Mouse (Mus musculus) spleen, postnatal 36 days (tissue): ENCODE data around the gene Fbxl13.

Source experiments
- DNase-seq, 2 experiments: peaks; one replicate each; pipeline ENCODE4 v3.0.0; 2022; ENCODE audit warnings: low spot score in 2 of 2, mixed read lengths in 1 of 2

Gene Fbxl13

GRCm38 (mm10) chr5:21526835-21527485 lies 118.5 kb downstream of the Fbxl13 start:
- no peak for DNase-seq

- no peak for DNase-seq
Measured at GRCm38 (mm10) chr5:21519166-21519565, 126.3 kb downstream of the Fbxl13 start.

GRCm38 (mm10) chr5:21518207-21518606 lies 127.2 kb downstream of the Fbxl13 start:
- DNase-seq = no peak

DNA sequence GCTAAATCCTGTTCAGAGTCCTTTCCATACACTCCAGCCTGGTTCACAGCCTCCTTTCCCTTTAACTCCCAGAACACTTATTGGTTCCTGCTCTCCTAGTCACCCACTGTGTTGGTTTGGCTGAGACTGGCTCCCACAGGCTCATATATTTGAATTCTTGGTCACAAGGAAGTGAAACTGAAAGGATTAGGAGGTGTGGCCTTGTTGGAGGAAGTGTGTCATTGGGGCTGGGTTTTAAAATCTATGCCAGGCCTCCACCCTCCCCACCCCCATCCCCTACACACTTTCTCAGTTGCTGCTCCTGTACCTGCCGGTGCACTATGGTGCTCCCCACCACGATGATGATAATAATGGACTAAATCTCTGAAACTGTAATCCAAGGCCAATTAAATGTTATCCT lies 127.9 kb downstream of the Fbxl13 start:
- peak; percentile 66 to 70 for DNase-seq

DNA sequence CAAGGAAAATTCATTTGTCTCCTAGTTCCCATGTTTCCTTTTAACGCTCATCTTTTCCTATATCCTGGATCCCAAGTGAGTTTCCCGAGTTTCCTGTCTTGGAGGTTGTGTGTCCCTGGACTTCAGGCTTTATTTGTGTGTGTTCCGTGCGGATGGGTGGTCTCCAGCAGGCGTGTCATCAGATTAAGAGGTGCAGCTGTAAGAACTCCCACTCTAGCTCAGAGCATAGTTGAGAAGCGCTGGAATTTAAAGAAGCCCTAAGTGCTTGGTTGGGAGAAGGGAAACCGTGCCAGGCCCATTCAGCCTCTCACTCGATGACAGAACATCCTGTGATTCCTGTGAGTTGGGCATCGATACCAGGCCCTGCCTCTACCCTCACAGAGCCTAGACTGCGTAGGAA lies 132.1 kb downstream of the Fbxl13 start:
- no peak for DNase-seq

DNA sequence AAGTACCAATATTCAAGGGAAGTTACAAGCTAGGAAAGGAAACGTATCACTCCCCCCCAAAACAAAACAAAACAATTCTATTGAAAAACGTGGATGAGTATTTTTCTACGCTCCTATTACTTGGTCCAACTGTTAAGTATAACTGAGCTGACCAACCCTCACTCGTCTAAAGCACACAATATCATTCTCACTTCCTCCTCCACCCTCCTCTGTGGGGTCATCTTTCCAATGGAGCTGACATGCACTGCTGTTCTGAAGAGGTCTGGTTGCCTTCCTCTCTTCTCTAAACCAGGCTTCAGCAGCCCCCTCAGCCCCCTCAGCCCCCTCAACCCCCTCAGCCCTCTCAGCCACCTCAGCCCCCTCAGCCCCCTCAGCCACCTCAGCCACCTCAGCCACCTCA lies 135.6 kb downstream of the Fbxl13 start:
- DNase-seq = peak in 1 of 2 experiments; percentile 25

DNA sequence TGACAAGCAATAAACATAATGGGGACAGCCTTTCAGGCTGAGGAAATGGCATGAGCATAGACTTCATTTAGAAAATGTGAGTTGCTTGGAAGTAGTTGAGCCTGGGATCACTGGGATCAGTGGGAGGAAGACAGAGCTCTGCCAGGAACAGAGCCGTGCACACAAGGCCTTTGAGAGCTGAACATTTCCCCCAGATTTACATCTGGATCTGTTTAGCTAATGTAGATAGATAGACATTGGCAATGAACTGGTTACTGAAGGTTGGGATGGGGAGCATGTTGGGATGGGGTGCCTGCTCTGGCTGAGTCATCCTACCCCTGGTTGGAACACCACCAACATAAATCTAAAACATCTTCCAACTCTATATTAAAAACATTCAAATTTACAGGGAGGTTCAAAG lies 138.5 kb downstream of the Fbxl13 start:
- DNase-seq = no peak

- peak; percentile 17 to 22 for DNase-seq
Measured at GRCm38 (mm10) chr5:21505159-21505558, 140.3 kb downstream of the Fbxl13 start.

DNA sequence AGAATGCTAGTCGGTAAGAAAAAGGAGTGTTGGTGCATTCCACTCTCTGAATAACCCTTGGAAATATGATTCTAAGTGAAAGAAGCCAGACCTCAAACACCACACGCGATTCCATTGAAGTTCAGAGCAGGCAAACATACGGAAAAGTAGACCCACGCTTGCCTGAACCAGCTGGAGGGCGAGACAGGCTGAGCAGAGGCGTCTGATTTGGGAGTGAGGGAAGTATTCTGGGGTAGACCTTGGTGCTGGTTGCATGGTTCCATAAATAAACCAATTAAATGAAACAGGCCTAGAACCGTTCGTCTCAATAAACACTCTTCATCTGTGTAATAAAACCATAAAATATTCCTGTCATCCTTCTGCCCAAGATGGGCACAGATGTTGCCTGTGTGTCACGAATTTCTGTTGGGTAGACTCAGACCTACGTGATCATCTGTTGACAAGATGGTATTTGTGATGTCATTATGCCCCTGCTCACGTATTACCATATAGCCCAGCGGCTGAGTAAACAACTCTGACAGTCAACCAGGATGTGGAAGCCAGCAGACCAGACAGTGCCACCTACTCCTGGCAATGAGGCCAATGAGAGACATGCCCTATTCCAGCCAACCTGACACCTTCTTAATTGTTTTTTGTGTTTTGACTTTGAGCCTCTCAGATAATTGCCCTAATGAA lies 142.4 kb downstream of the Fbxl13 start:
- no peak for DNase-seq

GRCm38 (mm10) chr5:21500941-21501340 lies 144.5 kb downstream of the Fbxl13 start:
- no peak for DNase-seq

GRCm38 (mm10) chr5:21500133-21500532 lies 145.3 kb downstream of the Fbxl13 start:
- DNase-seq = no peak

DNA sequence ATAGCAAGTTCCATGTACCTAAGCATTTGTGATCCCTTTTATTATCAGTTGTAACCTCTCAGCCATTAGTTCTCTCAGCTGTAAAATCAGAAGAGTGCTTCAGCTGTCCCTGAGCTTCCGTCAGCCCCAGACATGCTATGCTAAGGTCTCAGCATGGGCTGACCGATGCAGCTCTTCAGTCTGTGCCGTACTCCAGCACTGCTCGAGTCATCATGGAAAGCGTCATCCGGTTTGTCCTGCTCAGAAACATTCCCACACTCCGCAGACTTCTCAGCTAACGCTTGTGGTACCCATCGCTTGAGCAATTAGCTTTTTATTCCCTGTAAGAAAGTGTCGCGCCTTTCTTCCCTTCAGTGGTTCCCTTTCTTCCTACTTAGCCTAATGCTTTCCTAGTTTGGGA lies 146.5 kb downstream of the Fbxl13 start:
- DNase-seq = no peak

DNA sequence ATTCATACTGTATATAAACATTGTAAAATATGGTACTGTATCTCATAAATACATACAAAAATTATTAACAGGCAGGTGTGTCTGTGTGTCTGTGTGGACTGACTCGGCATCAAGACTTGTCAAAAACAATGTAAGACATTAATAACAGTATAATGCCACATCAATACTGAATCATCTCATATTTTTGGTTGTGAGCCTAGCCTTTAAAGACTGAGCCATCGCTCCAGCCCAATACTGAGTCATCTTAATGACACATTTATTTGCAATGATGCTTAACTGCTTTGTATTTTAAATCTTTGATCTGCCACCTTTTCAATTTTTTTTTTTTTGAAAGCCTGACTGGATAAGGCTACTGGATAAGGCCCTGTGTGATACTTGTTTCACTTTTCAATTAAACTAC lies 146.9 kb downstream of the Fbxl13 start:
- DNase-seq = no peak

GRCm38 (mm10) chr5:21496881-21497280 lies 148.6 kb downstream of the Fbxl13 start:
- no peak for DNase-seq

- no peak for DNase-seq
Measured at GRCm38 (mm10) chr5:21496321-21496720, 149.1 kb downstream of the Fbxl13 start.

- no peak for DNase-seq
Measured at GRCm38 (mm10) chr5:21494781-21495180, 150.7 kb downstream of the Fbxl13 start.

DNA sequence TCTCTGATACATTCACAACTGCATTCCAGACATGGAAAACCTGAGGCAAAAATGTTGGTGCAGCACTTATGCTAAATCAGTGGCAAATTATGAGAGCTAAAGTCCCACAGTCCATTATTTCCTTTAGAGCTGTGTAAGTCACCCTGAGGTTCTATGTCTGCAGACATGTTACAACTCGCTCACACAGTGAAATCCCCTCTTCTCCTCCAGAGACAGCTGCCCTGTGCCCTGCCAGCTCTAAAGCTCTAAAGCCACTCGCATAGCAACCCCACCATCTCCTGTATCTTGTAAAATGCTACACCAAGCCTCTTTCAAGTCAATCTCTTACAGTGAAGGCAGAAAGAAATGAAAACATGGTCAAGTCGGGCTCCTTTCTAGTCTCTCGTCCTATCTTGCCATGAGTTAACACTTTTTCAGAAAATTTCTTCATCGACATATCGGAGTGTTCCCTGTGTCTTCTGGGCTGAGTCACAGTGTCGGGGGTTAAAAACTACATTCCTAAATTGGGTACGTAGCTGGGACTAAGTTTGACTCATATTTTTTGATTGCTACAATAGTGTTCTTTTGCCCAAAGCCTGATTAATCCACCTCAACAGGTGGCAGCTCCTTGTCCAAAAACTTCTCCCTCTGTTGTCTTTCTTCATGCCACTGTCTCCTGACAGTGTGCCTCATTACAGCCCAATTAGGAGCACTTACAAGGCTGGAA lies 152.0 kb downstream of the Fbxl13 start:
- DNase-seq = no peak

- no peak for DNase-seq
Measured at GRCm38 (mm10) chr5:21492213-21492612, 153.2 kb downstream of the Fbxl13 start.

- DNase-seq = no peak
Measured at GRCm38 (mm10) chr5:21491469-21491868, 154.0 kb downstream of the Fbxl13 start.

DNA sequence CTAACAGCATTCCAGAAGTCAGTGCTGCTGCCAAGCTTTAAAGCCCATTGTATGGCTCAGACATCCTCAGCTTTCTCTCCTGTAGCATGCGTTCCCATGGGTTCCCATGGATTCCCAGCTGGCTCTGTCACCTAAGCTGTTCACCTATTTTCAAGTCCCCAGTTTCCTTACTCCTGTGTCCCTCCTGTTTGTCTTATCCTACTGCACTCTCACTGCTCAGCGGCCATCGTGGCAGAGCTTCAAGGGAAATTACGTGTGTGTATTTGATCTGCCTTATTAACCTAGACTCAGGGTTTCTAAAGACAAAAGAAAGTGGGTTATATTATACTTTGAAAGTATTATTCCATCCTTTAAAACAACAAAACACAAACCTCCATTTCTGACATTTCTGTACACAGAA lies 156.3 kb downstream of the Fbxl13 start:
- no peak for DNase-seq

GRCm38 (mm10) chr5:21488506-21488905 lies 156.9 kb downstream of the Fbxl13 start:
- DNase-seq = no peak

- DNase-seq = no peak
Measured at GRCm38 (mm10) chr5:21487716-21488115, 157.7 kb downstream of the Fbxl13 start.

DNA sequence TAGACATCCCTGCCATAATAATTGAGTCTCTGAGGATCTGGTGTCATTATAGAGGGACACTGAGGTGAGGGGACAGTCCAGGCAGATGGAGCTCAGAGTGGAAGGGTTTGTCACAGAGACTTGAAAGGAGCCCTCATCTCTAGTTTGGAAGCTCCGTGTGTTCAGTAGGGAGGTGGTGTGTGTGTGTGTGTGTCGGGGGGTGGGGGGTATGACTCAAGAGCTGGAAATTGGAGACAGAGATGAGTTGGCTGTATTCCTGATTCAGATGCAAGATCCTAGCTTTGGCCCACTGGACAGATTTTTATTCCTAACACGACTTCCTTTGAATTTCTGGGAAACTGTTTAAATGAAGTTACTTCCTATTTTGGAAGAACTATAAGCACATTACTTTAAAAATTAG lies 158.1 kb downstream of the Fbxl13 start:
- no peak for DNase-seq
